Mouse (Mus musculus) thymus, adult 2 months (tissue): Measurements from ENCODE around the gene Il1r1. TPM values are rescaled to one million over a fixed set of nuclear protein-coding genes. Genes with fewer than 3 reads are reported as not detected.

Source experiments
- DNase-seq: peaks from one replicate; pipeline ENCODE4 v3.0.0; 2021
- H3K27ac ChIP-seq: fragments of 200-500 bp; 2 replicates; pipeline ENCODE4 v1.5.1; 2012; ENCODE audit warnings: low read length, control low read depth; ENCODE audit not compliant: control insufficient read depth, insufficient read depth
- H3K27me3 ChIP-seq: fragments of 200-500 bp; 2 replicates; pipeline ENCODE4 v1.6.1; 2012; ENCODE audit warnings: mild to moderate bottlenecking, low read length, moderate library complexity, mixed read lengths; ENCODE audit not compliant: control insufficient read depth, insufficient read depth
- H3K36me3 ChIP-seq: fragments of 200-500 bp; 2 replicates; pipeline ENCODE4 v1.6.1; 2012; ENCODE audit warnings: mild to moderate bottlenecking, low read length, moderate library complexity; ENCODE audit not compliant: control insufficient read depth, insufficient read depth
- H3K4me1 ChIP-seq: fragments of 200-500 bp; replicated peaks from 2 replicates; pipeline ENCODE4 v1.6.1; 2012; ENCODE audit warnings: low read length; ENCODE audit not compliant: control insufficient read depth, insufficient read depth
- H3K4me3 ChIP-seq: fragments of 200-500 bp; 2 replicates; pipeline ENCODE4 v1.5.1; 2012; ENCODE audit warnings: mild to moderate bottlenecking, low read length, control low read depth, moderate library complexity; ENCODE audit not compliant: control insufficient read depth, insufficient read depth
- CTCF ChIP-seq: fragments of 200-500 bp; IDR thresholded peaks from 2 replicates; pipeline ENCODE4 v1.5.1; 2012; ENCODE audit warnings: mild to moderate bottlenecking, control low read depth, low read length, moderate library complexity, borderline replicate concordance; ENCODE audit not compliant: control insufficient read depth, poor library complexity, insufficient read depth; ENCODE audit errors: extremely low read depth
- POLR2A ChIP-seq: fragments of 200-500 bp; IDR thresholded peaks from 2 replicates; pipeline ENCODE4 v1.6.1; 2012; ENCODE audit warnings: mild to moderate bottlenecking, low read length, control low read depth, moderate library complexity; ENCODE audit not compliant: control insufficient read depth, poor library complexity, insufficient read depth; ENCODE audit errors: extremely low read depth
- WGBS: fragments of 180-500 bp; shearing (Covaris S2); methylation state at CpG from one replicate; pipeline ENCODE4 v1.1.7; 2018; 5-methylcytosine and 5-hydroxymethylcytosine counted together
- polyA plus RNA-seq: library from polyadenylated mRNA; depleted of rRNA; stranded (reverse); fragments of >200 nt; gene quantifications from 2 replicates; pipeline ENCODE4 v1.2.3, GENCODE M21; 2012

Gene Il1r1
- polyA plus RNA-seq, 1 experiment: 3.3 TPM

- peak overlapping the region; percentile 26 for H3K4me3 ChIP-seq
- TF ChIP-seq POLR2A: no peak
Observed at GRCm38 (mm10) chr1:40266431-40267260, 41.8 kb downstream of the Il1r1 start.

GRCm38 (mm10) chr1:40267846-40268245 lies 43.0 kb downstream of the Il1r1 start:
- Histone ChIP-seq H3K27ac (no peak overlapping the region), H3K36me3 (no peaks in the 10 kb centered on the region), H3K4me1 (peaks cover 11% of the 10 kb centered on the region), H3K27me3 (peaks cover 13% of the 10 kb centered on the region), H3K4me3 (no peak overlapping the region)
- WGBS: 40% methylated on average over 6 of the region's 6 CpGs
- DNase-seq: no peak
- TF ChIP-seq CTCF (no peak), POLR2A (no peak)

More at GRCm38 (mm10) chr1:40266431-40267260, 41.8 kb downstream of the Il1r1 start:
- 5% methylated on average over 36 of the region's 36 CpGs for WGBS
- no peak overlapping the region for H3K27ac ChIP-seq
- peaks cover 11% of the 10 kb centered on the region for H3K4me1 ChIP-seq
- H3K36me3 ChIP-seq: no peaks in the 10 kb centered on the region
- DNase-seq: peak; percentile 5
- H3K27me3 ChIP-seq: peaks cover 13% of the 10 kb centered on the region

- peaks cover 11% of the 10 kb centered on the region for H3K4me1 ChIP-seq
- H3K4me3 ChIP-seq: no peak overlapping the region
- no peaks in the 10 kb centered on the region for H3K36me3 ChIP-seq
- no peak for TF ChIP-seq CTCF
- TF ChIP-seq POLR2A: no peak
- no peak for DNase-seq
- WGBS: 11% methylated on average over 6 of the region's 6 CpGs
- H3K27ac ChIP-seq: no peak overlapping the region
- peaks cover 13% of the 10 kb centered on the region for H3K27me3 ChIP-seq
Observed at GRCm38 (mm10) chr1:40268536-40268935, 43.7 kb downstream of the Il1r1 start.

GRCm38 (mm10) chr1:40270415-40270814 lies 45.5 kb downstream of the Il1r1 start:
- H3K36me3 ChIP-seq: no peaks in the 10 kb centered on the region
- H3K4me3 ChIP-seq: no peak overlapping the region
- DNase-seq: no peak
- TF ChIP-seq POLR2A: no peak
- no peak for TF ChIP-seq CTCF
- 88% methylated on average over 12 of the region's 12 CpGs for WGBS
- H3K27ac ChIP-seq: no peak overlapping the region
- peaks cover 13% of the 10 kb centered on the region for H3K27me3 ChIP-seq
- H3K4me1 ChIP-seq: peaks cover 11% of the 10 kb centered on the region

- DNase-seq: no peak
- H3K4me1 ChIP-seq: peaks cover 10% of the 10 kb centered on the region
- no peaks in the 10 kb centered on the region for H3K36me3 ChIP-seq
- WGBS: 3% methylated on average over 4 of the region's 4 CpGs
- no peak overlapping the region for H3K4me3 ChIP-seq
- H3K27ac ChIP-seq: no peak overlapping the region
- H3K27me3 ChIP-seq: peaks cover 12% of the 10 kb centered on the region
- no peak for TF ChIP-seq CTCF
Observed at GRCm38 (mm10) chr1:40271052-40271451, 46.2 kb downstream of the Il1r1 start.

GRCm38 (mm10) chr1:40271486-40272055 lies 46.7 kb downstream of the Il1r1 start:
- TF ChIP-seq CTCF (no peak), POLR2A (no peak)
- Histone ChIP-seq H3K36me3 (no peaks in the 10 kb centered on the region), H3K4me3 (no peak overlapping the region), H3K4me1 (peaks cover 5% of the 10 kb centered on the region; the same call in 1 of the 2 replicates), H3K27me3 (peaks cover 7% of the 10 kb centered on the region), H3K27ac (no peak overlapping the region)
- WGBS: 30% methylated on average over 10 of the region's 10 CpGs
- DNase-seq: no peak

- H3K4me3 ChIP-seq: no peak overlapping the region
- no peak overlapping the region for H3K27ac ChIP-seq
- no peak for DNase-seq
- H3K4me1 ChIP-seq: peaks cover 5% of the 10 kb centered on the region; the same call in 1 of the 2 replicates
- peaks cover 6% of the 10 kb centered on the region; the same call in 1 of the 2 replicates for H3K27me3 ChIP-seq
- H3K36me3 ChIP-seq: no peaks in the 10 kb centered on the region
- 57% methylated on average over 3 of the region's 3 CpGs for WGBS
- TF ChIP-seq POLR2A (no peak), CTCF (no peak)
Observed at GRCm38 (mm10) chr1:40272204-40272603, 47.3 kb downstream of the Il1r1 start.
